Mouse (Mus musculus) left cerebral cortex, adult 2 months (tissue): ENCODE results near the gene Wdr62. TPM values are rescaled to one million over a fixed set of nuclear protein-coding genes. Genes with fewer than 3 reads are reported as not detected.
A peak's percentile ranks its signal among the peaks of the same experiment; 100 is the strongest.
"Not testable (repeated sequence)": the region's sequence is repeated elsewhere in the genome, so short reads cannot be mapped to it uniquely, and the experiment has no call there.

Experiments
- DNase-seq, 2 experiments: peaks; one replicate each; pipeline ENCODE4 v3.0.0; 2021 to 2022; ENCODE audit warnings: low spot score in 2 of 2, mixed read lengths in 1 of 2; ENCODE audit errors: extremely low spot score in 1 of 2
- H3K27ac ChIP-seq: fragments of 200-600 bp; 2 replicates; pipeline ENCODE4 v1.8.1; 2022
- H3K4me3 ChIP-seq: fragments of 200-600 bp; 2 replicates; pipeline ENCODE4 v1.8.1; 2022
- CTCF ChIP-seq: fragments of 200-600 bp; IDR thresholded peaks from 2 replicates; pipeline ENCODE4 v1.8.1; 2022; ENCODE audit warnings: antibody characterized with exemption, mild to moderate bottlenecking, moderate library complexity
- intact Hi-C: fragments of 180-260 bp; cut with DNase I; formaldehyde crosslinking; loops from one replicate; pipeline ENCODE4 v1.15.1; 2025
- total RNA-seq, 2 experiments: library from RNA; stranded (reverse); gene quantifications; 2 replicates each; pipeline ENCODE4 v1.2.3; 2021

Wdr62 gene
- total RNA-seq, 2 experiments from 2014 or later = 1.0 to 1.6 TPM

DNA sequence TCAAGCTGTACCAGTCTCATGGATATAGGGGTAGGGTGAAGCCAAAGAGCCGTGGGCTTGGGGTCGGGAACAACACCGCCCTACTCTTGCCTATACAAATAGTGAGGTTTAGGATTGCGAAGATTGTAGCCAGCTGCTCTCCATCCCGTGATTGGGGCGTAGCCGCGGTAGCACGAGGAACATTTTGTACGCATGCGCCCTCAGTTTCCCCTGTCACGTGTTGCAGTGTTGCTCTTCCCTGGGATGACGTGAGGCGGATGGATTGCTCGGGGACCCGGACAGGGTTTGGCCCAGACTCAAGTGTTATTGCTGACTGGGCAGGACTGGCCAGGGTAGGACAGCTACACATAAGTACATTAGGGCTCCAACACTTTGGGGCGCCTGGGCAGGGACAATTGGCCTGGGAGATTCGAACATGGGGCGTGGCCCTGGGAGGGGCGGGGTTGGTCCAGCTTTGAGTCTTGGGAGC is 485 bp upstream of the Wdr62 start:
- intact Hi-C loops = loop anchor here (5.0 kb wide), 1 partner anchor 48 kb away; the partner anchor contains the start of genes Polr2i and Tbcb
- DNase-seq = peak; percentile 80 to 85
- Histone ChIP-seq H3K4me3 (peak overlapping the region; percentile 85), H3K27ac (peak overlapping the region; percentile 97)
- no peak for TF ChIP-seq CTCF

DNA sequence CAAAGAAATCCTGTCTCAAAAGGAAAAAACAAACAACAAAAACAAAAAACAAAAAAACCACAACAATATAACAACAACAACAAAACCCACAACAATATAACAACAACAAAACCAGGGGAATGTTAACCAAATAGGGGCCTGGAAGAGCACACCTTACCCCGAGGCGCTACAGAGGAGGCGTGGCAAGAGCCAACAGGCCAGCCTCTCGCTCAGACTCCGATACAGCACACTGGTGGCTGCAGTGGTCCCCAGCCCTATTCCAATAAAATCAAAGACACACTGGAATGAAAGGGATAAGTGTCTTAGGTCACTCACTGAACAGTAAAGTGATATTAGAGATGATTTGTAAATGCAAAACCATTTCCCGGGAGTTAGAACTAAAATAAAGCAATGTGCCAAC is 683 bp downstream of the Wdr62 start:
- intact Hi-C loops = no loop called here
- Histone ChIP-seq H3K4me3 (peak overlapping the region; percentile 85), H3K27ac (no peak overlapping the region)
- no peak for TF ChIP-seq CTCF
- DNase-seq = no peak

DNA sequence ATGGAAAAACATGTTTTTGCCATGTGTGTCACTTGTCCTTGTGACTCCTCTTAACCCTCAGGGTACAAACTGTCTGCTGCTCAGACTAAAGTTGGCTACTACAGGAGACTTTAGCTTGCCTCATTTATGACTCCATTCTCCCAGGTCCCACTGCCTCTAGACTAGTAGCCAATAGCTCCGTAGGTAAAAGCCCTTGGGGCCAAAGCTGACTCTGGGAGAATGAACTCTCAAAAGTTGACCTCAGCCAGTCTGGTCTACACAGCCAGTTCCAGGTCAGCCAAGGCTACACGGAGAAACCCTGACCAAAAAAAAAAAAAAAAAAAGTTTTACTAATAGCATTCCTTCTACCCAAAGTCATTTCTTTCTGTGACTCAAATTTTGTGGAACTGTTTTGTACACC is 1.3 kb downstream of the Wdr62 start:
- no peak for TF ChIP-seq CTCF
- intact Hi-C loops = no loop called here
- Histone ChIP-seq H3K4me3 (no peak overlapping the region), H3K27ac (no peak overlapping the region)
- no peak for DNase-seq

DNA sequence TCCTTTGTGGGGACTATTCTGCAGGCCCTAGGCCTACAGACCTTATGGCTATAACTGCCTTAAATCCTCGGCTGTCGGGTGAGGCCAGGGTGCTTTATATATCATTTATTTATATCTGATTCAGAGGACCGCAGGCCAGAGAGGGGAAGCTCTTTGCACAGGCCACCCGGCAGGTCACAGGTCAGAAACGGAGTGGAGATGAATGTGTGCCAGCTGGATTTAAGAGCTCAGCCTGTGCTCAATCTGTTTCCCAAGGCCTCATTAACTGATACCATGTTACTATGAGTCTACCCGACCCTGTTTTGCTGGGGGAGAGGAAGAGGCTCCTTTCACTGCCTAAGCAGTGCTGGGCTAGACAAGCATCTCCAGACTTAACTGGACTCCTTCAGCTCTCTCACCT is 5.8 kb downstream of the Wdr62 start:
- no peak overlapping the region for H3K27ac ChIP-seq
- intact Hi-C loops = loop anchor here (5.0 kb wide), 1 partner anchor 37 kb away; the partner anchor contains the start of gene Ovol3
- DNase-seq = no peak
- H3K4me3 ChIP-seq = no peak overlapping the region
- no peak for TF ChIP-seq CTCF

DNA sequence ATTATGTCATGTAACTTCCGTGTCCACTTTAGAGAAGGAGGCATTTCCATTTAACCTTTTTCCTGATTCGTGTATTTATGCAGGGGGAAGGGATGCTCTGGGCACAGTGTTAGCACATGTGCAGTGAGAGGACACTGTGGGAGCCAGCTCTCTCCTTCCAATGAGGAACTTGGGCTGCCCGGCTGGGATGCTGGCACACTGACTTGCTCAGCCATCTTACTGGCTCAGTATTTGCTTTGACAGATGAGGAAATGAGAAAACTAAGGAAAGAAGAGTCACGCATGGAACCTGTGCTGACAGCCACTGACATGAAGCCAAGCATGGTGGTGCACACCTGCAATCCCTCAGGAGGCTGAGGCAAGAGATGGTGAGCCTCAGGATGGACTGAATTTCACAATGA is 10.6 kb downstream of the Wdr62 start:
- intact Hi-C loops = loop anchor here (5.0 kb wide), 1 partner anchor 32 kb away; the partner anchor contains the start of gene Ovol3
- Histone ChIP-seq H3K27ac (no peak overlapping the region), H3K4me3 (no peak overlapping the region)
- no peak for TF ChIP-seq CTCF
- DNase-seq = no peak

DNA sequence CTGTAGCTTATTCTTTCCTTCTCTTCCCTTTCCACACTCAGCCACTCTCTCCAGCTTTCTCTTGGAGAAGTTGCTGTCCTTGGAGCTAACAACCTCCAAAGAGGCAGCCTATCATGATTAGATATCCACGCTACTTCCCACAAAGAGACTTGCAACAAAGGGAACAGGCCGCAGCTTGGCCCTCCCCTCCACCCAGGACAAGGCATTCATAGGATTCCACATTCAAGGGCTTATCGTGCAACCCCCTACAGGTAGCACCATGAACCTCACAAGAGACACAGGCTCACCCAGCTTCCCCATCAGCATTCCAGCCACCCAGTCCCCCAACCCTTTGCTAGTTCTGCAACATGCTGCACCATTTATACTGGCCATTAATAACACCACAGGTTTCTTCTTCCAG is 13.4 kb downstream of the Wdr62 start:
- Histone ChIP-seq H3K4me3 (no peak overlapping the region), H3K27ac (no peak overlapping the region)
- DNase-seq = no peak
- intact Hi-C loops = no loop called here
- no peak for TF ChIP-seq CTCF

DNA sequence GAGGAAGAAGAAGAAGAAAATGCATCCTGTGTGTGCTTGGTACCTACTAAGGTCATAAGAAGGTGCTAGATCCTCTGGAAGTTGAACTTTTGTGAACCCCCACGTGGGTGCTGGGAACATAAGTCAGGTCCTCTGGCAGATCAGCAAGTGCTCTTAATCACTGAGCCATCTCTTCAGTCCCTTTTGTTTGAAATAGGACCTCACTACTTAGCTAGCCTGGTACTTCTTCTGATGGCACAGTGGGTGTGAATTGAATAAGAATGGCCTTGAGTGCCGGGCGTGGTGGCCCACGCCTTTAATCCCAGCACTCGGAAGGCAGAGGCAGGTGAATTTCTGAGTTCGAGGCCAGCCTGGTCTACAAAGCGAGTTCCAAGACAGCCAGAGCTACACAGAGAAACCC is 14.3 kb downstream of the Wdr62 start:
- intact Hi-C loops = no loop called here
- DNase-seq = no peak
- no peak overlapping the region for H3K27ac ChIP-seq
- no peak for TF ChIP-seq CTCF
- H3K4me3 ChIP-seq = no peak overlapping the region

DNA sequence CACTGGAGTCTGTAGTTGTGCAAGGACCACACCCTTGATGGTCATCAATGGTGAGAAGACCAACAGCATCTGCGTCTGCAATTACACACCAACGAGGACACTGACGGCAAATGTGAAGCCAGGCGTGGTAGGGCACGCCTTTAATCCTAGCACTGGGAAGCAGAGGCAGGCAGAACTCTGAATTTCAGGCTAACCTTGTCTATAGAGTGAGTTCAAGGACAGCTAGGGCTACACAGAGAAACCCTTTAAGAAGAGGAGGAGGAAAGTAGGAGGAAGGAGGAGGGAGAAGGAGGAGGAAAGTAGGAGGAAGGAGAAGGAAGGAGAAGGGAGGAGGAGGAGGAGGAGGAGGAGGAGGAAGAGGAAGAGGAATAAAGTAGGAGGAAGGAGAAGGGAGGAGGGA is 14.7 kb downstream of the Wdr62 start:
- Histone ChIP-seq H3K4me3 (no peak overlapping the region), H3K27ac (no peak overlapping the region)
- TF ChIP-seq CTCF = no peak
- intact Hi-C loops = no loop called here
- no peak for DNase-seq

DNA sequence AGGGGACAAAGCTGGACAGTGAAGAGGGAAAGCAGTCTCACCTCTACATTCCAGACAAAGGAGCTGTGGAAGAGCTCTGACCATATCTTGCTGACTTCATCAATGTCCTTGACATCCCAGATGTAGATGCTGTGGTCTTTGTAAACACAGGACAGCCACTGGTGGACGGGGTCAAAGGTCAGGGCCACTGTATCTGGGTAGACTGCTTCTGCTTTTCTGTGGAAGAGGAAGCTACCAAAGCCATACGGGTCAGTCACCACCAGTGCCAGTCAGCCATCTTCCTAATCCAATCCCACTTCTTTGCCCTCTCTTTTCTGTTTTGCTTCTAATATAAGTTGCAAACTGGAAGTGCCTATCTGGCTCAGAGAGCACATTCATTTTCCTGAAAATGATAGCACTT is 15.2 kb downstream of the Wdr62 start:
- TF ChIP-seq CTCF = no peak
- no peak for DNase-seq
- intact Hi-C loops = no loop called here
- no peak overlapping the region for H3K27ac ChIP-seq
- no peak overlapping the region for H3K4me3 ChIP-seq

DNA sequence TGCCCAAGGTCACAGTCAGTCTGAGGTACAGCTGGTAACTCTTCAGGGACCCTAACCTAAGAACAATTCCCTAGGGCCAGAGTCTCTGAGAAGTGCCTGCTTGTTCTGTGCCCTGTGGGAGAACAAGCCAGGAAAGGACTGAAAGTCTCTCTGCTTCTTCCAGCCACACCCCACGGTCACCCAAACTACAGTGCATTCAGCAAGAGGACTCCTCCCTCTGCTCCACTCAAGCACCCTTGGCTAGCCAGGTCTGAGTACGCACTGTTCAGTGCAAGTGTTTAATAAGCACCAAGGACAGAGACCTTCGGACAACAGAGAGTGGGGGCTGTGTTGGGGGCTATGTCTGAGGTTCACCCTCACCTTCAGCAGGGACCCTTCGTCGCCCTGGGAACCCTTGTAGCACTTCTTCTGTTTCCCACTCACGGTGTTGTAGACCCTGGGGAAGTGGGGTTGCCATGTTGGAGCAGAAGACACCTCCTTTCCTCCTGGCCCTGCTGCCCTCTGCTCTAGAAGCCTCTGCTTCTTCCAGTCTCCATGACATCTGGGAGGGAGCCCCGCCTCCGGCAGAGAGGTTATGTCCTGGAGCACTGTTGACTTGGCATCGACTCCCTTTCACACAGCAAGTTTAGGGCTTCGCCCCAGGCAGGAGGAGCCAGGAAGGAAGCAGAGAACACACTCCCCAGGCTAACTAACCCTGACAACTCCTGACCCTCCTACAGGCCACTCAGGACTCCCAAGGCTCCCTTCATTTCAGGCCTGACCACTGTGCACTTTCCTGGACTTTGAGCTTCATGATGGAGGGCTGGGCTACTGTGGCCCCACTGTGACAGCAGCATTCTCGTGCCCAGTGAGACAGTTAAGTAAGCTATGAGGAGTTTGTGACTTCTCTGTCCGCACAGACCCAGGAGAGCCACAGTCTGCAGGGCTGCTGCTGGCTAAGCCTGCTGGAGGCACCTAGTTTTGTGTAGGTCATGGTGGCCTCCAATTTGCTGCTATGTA is 28.0 kb downstream of the Wdr62 start:
- intact Hi-C loops = no loop called here
- Histone ChIP-seq H3K4me3 (no peak overlapping the region), H3K27ac (no peak overlapping the region)
- TF ChIP-seq CTCF = no peak
- DNase-seq = no peak

DNA sequence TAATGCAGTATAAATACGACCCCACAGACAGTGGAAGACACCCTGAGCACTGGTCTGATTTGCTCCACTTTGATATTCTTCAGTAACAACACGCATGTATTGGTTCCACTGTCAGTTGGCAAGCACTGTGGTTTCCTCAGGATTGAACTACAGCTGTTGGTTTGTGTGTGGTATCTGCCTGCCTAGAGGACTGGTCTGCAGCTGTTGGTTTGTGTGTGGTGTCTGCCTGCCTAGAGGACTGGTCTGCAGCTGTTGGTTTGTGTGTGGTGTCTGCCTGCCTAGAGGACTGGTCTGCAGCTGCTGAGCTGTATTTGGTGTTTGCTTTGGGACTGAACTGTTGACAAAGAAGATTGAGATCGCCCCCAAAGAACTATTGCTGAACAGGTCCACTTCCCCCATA is 42.8 kb downstream of the Wdr62 start:
- intact Hi-C loops = loop anchor here (5.0 kb wide), 1 partner anchor 35 kb away; no protein-coding TSS in a partner anchor
- not testable (repeated sequence) for DNase-seq, H3K27ac ChIP-seq, H3K4me3 ChIP-seq

DNA sequence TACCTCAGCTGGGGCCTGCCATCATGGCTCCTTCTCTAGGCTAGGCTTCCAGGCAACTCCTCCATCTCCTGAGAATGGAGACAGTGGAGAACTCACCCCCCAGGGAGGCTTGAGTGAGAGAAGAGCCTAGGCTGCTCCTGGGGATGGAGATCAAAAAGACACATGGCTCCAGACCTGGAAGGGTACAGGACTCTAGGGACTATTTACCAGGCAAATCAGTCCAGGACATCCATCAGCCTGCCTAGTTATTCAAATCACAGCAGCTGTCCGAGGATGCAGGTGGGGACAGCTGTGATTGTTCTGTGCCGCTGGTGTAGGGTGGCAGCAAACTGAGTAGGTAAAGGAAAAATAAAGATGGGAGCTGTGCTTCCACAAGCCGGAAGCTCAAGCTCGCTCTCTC is 44.6 kb downstream of the Wdr62 start, which contains the start of gene Ovol3:
Gene Ovol3, minus strand, starts transcription at position 101 of the 400 bp plus-strand sequence.
- intact Hi-C loops = loop anchor here (5.0 kb wide), 1 partner anchor 37 kb away; no protein-coding TSS in a partner anchor
- no peak for DNase-seq

More for the DNA sequence above, 44.6 kb downstream of the Wdr62 start, which contains the start of gene Ovol3:
- Histone ChIP-seq H3K27ac (no peak within 1 kb of the TSS), H3K4me3 (no peak within 1 kb of the TSS)
- TF ChIP-seq CTCF = no peak
